Mouse (Mus musculus) kidney, postnatal 14 days (tissue): Measurements from ENCODE around the gene 1700022I11Rik.
"Not testable (repeated sequence)": the region's sequence is repeated elsewhere in the genome, so short reads cannot be mapped to it uniquely, and the experiment has no call there.

ENCODE experiments used
- DNase-seq: peaks from one replicate; pipeline ENCODE4 v3.0.0; 2022; ENCODE audit warnings: mixed read lengths

1700022I11Rik gene

GRCm38 (mm10) chr4:42952563-42952962 is 16.8 kb upstream of the 1700022I11Rik start:
- no peak for DNase-seq

DNA sequence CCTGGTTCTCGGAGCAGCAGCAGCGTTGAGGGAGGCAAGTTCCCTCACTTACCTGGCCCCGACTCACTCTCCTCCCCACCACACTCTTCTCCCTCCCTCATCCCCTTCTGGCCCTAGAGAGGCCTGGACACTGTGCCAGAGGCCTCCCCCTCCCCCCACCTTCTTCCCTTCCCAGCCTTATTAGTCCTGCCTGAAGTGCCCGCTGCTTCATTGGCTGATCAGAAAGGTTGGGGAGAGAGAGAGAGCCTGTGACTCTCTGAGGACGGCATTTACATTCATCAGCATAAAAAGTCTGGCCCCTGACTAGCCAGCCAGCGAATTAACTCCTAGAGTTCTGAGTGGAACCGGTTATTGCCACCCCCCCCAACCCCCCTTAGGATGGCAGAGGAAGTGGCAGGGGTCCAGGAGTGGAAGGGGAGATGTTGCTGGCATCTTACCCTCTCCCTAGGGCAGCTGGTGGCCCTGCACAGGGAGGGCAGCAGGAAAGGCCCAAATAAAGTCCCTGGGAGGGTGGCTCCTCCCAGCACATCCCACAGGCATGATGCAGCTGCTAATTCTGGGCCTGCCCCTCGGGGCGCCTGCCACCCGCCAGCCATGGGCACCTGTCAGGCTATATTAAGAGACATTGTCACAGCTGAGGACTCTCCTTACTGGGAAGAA is 15.8 kb upstream of the 1700022I11Rik start:
- DNase-seq: no peak

- peak; percentile 71 for DNase-seq
Measured at GRCm38 (mm10) chr4:42954297-42954696, 15.1 kb upstream of the 1700022I11Rik start.

DNA sequence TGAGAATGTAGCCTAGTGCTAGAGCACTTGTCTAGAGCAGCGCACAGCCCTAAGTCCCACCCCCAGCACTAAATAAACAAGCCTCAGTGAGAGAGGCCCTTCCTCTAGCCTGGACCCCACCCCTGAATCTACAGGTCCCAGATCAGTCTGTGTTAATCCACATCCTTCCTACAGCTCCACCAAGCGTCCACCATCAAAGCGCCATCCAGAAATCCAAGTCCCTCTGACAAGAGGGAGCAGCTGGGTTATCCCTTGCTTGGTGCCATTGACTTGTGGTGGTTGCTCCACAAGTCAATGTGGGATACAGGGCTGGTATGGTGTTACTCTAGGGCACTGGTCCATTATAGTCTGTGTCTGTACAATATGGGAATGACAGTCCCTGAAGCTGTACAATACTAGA is 14.2 kb upstream of the 1700022I11Rik start:
- no peak for DNase-seq

DNA sequence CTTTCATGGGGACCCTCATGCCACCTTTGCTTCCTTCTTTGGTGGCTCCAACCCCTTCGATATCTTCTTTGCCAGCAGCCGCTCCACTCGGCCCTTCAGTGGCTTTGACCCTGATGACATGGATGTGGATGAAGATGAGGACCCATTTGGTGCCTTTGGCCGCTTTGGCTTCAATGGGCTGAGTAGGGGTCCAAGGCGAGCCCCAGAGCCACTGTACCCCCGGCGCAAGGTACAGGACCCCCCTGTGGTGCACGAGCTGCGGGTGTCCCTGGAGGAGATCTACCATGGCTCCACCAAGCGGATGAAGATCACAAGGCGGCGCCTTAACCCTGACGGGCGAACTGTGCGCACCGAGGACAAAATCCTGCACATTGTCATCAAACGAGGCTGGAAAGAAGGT is 12.8 kb upstream of the 1700022I11Rik start:
- DNase-seq: no peak

- peak; percentile 32 for DNase-seq
Measured at GRCm38 (mm10) chr4:42957306-42957705, 12.1 kb upstream of the 1700022I11Rik start.

- DNase-seq: no peak
Measured at GRCm38 (mm10) chr4:42957979-42958378, 11.4 kb upstream of the 1700022I11Rik start.

DNA sequence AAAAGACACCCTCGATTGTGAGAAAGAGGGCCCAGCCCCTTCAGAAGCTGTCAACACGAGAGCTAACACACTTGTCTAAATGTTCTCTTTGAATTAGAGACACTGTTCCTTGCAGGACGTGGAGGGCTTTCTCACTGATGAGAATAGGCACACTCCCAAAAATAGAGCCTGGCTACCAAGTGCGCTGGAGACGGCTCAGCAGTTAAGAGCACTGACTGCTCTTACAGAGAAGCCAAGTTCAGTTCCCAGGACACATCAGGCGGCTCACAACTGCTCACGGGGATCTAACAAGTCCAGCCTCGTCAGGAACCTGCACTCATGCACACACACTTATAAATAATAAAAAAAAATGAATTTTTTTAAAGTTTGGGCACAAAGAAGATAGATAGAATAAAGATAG is 10.5 kb upstream of the 1700022I11Rik start:
- DNase-seq: no peak

DNA sequence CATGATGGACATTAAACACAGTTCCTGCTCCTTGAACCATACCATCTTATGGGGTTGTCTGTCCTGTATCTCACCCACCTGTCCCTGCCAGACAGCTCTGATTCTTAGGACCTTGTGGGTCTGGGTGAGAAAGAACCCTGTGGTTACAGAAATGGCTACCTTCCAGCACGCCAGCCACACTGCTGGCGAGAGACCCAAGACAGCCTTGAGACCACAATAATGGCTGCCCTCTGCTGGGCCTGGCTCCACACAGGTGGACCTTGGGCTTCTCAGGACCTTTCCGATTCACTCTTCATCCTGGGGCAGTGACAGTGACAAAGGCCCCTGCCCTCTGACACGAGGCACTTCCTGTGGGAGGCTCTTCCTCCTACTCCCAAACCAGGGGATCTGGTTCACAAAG is 10.0 kb upstream of the 1700022I11Rik start:
- DNase-seq: no peak

GRCm38 (mm10) chr4:42961592-42961991 is 7.8 kb upstream of the 1700022I11Rik start:
- DNase-seq: peak; percentile 60

DNA sequence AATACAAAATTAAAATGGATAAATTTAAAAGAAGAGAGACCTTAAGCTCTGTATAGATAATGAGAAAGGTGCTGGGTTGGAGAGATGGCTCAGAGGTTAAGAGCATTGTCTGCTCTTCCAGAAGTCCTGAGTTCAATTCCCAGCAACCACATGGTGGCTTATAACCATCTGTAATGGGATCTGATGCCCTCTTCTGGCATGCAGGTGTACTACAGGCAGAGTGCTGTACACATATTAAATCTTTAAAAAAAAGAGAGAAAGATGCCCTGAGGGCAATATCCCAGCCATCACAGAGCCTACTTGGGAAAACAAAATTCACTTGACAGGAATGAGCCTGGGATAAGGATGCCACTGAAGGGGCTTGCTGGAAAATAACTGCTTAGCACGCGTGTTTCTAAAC is 5.9 kb upstream of the 1700022I11Rik start:
- no peak for DNase-seq

GRCm38 (mm10) chr4:42965039-42965719 is 4.2 kb upstream of the 1700022I11Rik start:
- DNase-seq: peak; percentile 49

- no peak for DNase-seq
Measured at GRCm38 (mm10) chr4:42972952-42973351, 3.5 kb downstream of the 1700022I11Rik start.

GRCm38 (mm10) chr4:42973868-42974267 is 4.5 kb downstream of the 1700022I11Rik start:
- no peak for DNase-seq

DNA sequence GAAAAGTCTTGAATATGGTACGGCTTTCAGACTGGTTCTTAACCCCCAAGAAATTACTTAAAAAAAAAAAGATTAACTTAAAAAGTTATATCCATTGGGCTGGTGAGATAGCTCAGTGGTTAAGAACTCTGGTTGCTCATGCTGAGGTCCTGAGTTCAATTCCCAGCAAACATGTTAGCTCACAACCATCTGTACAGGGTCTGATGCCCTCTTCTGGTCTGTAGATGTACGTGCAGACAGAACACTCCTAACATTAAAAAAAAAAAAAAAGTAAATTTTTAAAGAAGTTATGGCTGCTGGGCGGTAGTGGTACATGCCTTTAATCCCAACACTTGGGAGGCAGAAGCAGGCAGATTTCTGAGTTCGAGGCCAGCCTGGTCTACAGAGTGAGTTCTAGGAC is 8.7 kb downstream of the 1700022I11Rik start:
- DNase-seq: no peak

DNA sequence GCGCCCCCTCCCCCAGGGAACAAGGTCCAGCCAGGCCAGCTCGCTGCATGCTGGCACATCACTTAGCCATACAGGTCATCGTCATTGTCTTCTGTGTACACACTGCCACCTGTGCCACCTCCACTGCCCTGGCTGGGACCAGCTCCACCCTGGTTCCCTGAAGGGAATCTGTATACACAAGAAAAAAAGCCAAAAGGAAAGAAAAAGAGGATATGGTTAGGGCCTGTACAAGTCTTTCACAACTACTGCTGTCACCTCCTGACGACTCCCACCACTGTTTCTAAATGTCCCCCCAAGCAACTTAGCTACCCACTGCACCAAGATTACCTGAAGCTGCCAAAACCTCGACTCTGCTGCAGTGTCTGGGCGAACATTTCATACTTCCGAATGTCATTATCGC is 11.1 kb downstream of the 1700022I11Rik start:
- DNase-seq: not testable (repeated sequence)

- DNase-seq: no peak
Measured at GRCm38 (mm10) chr4:42988296-42988695, 18.9 kb downstream of the 1700022I11Rik start.

DNA sequence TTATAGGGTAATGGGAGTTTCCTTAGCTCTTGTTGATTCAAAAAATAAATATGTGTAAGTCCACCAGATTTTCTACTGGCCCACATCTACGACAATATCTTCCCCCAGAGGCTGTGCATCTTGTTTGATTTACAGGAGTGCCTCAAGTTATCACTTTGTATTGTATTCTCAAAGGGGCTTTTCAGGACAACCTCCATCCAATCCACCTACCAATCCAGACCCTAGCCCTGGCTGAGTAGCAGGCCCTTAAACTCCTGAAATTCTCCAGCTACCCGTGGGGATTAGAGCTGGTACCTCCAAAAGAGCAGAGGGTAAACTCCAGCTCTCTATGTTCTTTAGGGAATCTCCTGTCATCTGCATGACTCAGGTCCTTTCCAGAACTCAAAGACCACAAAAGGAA is 28.6 kb downstream of the 1700022I11Rik start:
- DNase-seq: no peak

DNA sequence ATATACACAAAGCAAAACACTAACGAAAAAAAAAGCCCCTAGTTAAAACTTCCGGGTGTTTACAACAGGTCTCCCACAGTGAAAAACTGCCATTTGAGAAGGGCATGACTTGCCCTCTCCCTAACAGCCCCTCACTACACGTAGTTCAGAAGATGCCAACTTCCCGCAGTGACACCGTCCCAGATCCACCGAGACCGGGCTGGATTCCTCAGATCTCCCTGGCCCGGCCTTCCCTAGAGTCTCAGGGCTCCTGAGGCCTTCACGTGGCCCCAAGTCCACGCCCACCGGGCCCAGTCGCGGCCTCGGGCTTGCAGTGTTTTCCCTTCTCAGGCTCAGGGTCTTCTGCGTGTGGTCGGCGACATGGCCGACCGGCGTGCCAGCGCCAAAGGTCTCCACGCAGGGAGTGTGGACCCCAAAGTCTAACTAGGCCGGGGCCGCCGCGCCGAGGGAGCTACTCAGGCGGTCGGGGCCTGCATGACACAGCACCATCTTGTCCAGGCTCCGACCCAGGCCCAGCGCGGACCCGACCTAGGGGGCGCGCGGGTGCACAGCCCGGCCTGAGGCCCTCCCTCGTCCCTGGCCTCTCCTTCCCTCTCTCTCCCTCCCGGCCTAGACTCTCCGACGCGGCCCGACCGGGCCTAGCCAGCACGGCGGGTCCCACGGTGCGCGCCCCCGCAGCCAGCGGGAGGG is 30.2 kb downstream of the 1700022I11Rik start:
- peak; percentile 87 for DNase-seq

GRCm38 (mm10) chr4:43000141-43000986 is 31.0 kb downstream of the 1700022I11Rik start, which contains the start of gene Vcp:
Gene Vcp (minus strand): TSS chr4:43000507.
- peak; percentile 99 for DNase-seq

DNA sequence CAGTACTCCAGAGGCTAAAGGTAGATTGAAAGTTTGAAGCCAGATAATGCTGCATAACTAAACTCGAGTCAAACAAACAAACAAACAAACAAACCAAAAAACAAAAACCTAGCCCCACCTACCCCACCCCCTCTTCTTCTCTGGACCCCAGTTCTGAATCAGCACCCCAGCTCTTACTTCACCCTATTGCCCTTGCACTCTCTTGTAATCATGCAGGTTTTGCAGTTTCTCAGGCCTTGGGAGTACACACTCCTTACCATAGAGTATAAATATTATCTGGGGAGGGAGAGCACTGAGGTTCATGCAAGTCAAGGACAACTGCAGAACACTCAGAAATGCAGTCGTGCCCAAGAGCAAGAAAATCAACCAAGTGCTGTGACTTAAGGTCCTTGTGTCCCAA is 31.9 kb downstream of the 1700022I11Rik start:
- DNase-seq: no peak

DNA sequence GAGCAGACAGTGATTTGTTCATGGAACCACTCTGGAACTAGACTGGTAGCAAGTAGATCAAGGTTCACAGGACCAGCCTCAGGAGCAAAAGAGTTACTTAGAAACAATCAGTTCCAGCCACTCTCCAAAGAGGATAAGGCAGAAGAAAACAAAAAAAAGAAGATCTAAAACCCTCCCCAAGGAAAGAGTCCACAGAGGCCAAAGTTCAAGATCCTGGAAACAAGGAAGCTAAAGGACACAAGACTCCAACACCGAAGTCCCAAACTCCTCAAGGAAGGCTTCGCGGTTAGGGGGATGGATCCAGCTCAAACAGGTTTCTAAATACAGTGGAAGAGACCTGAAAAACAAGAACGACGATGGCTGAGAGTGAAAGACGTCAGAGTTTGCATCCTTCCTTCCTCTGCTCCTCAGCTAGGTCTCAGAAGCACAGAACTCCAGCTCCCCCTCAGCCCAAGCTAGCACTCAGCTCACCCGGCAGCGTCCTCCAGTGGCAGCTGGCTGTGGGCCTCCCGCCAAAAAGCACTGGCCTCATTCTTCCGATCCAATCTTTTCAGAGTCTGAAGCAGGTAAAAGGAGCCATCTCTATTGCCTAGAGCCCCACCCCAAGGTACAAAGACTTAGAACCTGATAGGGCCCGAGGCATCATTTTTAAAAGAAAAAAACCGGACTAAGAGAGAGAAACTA is 33.5 kb downstream of the 1700022I11Rik start:
- no peak for DNase-seq
